Mouse (Mus musculus): ENCODE data around the gene Prpf19.

The Prpf19 gene

GRCm38 (mm10) chr19:10895016-10895528 lies at the start of gene Prpf19:
Prpf19 (plus strand) TSS chr19:10895231.
- peak; percentile 98 for DNase-seq

- DNase-seq: no peak
Observed at GRCm38 (mm10) chr19:10845454-10845853, 49.6 kb upstream of the Prpf19 start.

GRCm38 (mm10) chr19:10846150-10846549 lies 48.9 kb upstream of the Prpf19 start:
- no peak for DNase-seq

- no peak for DNase-seq
Observed at GRCm38 (mm10) chr19:10847311-10848087, 47.5 kb upstream of the Prpf19 start.

DNA sequence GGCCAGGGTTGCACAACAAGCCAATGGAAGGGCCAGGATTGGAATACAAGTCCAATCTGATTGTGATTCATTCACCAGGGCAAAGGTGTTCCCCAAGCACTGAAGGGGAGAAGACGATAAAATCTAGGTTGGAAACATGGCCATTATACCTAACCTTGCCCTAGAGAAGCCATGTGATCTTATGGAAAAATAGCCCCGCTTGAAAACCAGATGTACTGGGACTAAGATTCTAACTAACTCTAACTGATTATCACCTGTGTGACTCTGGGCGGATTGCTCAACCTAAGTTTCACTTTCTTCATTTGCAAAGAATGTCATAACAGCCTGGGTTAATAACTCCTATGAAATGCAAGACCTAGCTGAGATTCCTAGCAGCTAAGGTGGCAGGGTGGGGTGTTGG lies 39.6 kb upstream of the Prpf19 start:
- no peak for DNase-seq

- DNase-seq: no peak
Observed at GRCm38 (mm10) chr19:10856520-10856919, 38.5 kb upstream of the Prpf19 start.

- DNase-seq: no peak
Observed at GRCm38 (mm10) chr19:10860072-10860497, 34.9 kb upstream of the Prpf19 start.

DNA sequence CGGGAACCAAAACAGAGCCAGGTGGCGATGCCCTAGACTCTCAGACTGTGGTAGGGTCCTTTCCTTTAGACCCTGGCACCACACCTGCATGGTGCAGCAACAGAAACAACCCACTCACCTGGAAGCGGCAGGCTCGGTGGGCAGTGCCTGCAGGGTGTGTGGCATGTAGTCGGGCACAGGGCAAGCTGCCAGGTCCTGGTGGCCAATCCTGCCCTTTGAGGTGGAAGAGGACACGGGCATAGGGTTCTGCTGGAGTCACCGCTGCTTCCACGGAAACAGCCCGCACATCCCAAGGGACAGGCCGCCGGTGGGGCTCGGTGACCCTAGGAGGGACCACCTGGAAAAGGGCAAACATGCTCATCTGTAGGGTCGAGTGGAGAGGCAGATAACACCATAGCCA lies 28.7 kb upstream of the Prpf19 start:
- peak; percentile 71 for DNase-seq

DNA sequence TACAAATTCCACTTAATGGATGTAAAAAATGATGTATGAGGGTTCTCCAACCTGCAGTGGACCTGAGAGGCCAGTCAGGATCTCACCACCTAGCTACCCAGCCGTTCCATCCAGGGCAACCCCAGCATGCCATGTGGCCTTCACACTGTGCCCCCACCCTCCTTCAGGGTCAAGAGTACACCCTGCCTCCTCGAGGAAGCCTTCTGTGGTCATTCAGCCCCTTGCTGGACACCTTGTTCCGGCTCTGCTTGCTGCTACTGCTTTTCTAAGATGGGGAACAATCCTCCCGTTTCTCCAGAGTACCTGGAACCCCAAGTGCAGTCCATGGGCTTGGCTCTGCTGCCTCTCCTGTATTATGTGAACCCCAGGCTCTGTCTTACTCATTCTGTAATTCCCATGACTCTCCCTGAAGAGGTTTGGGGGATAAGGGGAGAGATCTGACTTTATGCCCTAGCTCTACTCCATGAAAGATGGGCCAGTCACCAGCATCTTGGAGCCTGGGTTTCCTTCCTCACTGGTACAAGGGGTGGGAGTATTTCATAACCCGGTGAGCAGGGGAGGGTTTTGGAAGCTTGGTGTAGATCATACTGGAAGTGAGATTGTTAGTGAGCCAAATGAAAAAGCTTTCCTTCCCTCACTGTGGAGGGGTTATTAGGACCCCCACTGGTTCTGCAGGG lies 26.9 kb upstream of the Prpf19 start:
- no peak for DNase-seq

GRCm38 (mm10) chr19:10868623-10869141 lies 26.3 kb upstream of the Prpf19 start:
- no peak for DNase-seq

GRCm38 (mm10) chr19:10869241-10869885 lies 25.7 kb upstream of the Prpf19 start:
- peak; percentile 88 for DNase-seq

DNA sequence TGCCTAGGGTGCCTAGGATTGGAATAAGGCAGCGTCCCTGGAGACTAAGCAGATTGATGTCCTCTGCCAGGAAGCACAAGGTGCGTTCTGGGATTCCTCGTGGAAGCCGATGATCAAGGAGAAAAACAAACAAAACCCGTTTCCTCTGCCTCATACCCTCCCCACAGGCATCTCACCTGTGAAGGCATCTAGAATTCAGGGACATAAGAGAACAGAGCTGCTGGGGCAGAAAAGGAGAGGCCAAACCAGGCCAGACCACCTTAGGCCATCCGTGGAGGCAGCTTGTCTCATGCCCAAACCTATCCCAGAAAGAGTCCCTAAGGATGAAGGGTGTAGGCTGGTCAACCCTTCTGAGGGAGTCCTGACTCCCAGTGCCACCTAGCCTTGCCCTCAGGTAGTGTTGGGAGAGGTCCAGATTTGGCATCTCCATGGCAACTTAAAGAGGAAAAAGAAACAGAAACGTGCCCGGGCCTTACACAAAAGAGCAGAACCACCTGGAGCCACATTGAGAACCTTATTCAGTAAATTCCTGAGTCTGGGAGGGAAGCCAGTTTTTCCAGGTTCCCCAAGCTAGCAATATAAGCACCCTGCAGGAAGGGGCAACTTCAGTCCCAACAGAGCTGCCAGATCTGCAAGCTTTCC lies 25.0 kb upstream of the Prpf19 start, which contains the start of gene Tmem132a:
Gene Tmem132a, minus strand, starts transcription at position 55 of the 642 bp plus-strand sequence.
- peak; percentile 66 for DNase-seq

DNA sequence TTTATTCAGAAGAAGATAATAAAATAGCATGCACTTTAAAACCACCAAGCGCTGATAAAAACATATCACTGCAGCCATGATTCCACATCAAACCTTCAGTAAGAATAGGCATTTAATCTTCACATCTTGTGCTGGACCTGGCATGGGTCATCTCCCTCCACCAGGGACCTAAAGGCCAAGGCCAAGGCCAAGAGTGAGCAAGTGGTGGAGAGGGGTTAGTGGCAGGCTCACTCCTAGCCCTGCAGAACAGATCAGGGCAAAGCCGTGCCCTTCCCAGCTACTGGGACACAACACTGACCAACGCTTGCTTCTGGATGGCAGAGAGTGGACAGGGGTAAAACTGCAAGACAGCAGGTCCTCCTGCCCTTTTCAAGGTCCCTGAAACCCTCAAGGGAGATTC lies 24.4 kb upstream of the Prpf19 start:
- DNase-seq: no peak

DNA sequence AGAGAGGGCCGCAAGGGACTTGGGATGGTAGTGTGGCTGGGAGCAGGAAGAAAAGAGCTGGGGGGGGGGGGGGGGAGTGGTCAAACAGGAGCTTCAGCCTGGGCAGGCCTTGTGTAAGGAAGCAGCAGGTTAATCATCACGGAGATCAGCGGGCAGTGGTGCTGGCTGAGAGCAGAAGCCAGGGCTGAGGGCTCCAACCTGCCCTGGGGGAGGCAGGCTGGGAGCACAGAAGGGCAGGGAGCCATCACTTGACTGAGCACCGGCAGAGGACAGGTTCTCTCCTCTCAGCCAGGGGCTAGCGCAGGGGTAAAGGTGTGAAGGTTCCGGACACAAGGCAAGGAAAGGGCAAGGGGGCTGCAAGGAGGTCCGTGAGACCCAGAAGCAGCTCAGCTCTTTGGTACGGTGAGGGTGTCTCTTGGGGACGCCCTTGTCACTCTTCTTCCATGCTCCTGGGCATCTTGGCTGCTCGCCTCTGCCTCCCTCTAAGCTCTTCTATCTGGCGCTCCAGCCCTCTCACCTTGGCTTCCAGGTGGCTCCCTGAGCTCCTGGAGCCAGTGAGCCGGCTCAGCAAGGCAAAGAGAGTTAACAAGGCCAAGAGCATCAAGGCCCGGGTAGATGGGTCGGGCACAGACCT lies 23.6 kb upstream of the Prpf19 start:
- no peak for DNase-seq

- DNase-seq: peak; percentile 73
Observed at GRCm38 (mm10) chr19:10878201-10878837, 16.7 kb upstream of the Prpf19 start.

DNA sequence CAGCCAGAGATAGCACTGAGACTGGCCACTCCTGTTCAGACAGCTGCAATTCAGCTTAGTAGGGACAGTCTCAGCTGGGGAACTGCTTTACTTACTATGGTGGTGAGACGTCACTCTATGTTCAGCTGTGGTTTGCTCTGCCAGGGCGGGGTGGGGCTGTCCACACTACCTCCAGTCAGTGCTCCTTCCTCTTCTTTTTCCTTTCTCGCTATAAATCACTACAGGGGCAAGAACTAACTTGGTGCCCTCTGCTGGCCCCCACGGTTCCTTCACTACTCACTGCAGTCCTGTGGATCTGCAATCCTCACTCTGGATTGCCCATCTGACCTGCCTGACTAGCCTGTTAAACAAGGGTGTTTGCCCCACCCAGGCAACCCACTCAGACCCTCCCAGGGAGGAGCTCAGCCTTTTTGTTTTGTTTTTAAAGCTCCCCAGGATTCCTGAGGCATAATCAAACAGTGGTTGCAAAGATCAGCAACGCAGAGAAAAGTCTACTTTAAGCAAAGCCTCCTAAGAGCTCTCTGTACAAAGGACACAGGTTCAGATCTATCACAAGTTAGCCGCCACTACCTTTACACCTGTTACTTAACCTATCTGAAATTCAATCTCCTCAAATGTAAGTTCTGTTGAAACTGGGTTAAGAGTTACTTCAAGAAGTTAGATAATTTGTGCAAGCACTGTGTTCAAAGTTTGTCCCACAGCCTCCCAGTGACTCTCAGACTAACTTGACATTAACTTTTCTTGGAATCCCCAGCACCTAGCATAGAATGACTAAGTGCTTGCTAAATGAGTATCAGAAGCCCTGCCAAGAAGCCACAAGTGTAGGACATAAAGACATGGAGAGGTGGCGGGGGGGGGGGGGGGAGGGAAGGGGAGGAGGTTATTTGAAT lies 14.7 kb upstream of the Prpf19 start:
- peak; percentile 65 for DNase-seq

DNA sequence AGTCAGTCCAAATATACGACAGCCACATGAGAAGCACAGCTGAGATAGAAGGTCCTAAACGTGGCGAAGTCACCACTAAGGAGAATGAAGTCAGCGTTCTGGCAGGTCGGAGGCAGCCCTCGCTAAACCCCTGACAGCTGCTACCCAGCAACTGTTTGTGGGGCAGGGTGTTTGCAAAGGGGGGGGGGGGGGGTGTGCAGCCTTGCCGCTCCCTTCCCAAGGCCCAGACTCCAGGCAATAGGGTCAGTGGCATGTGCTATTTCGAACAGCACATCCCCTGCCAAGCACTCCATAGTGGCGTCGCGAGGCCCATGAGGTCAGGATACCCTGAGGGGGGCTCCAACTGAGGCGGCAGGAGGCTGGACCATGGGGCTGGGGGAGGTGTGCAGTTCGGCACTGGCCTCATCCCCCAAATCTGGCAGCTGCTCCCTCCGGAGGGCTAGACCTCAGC lies 14.0 kb upstream of the Prpf19 start:
- DNase-seq: no peak

DNA sequence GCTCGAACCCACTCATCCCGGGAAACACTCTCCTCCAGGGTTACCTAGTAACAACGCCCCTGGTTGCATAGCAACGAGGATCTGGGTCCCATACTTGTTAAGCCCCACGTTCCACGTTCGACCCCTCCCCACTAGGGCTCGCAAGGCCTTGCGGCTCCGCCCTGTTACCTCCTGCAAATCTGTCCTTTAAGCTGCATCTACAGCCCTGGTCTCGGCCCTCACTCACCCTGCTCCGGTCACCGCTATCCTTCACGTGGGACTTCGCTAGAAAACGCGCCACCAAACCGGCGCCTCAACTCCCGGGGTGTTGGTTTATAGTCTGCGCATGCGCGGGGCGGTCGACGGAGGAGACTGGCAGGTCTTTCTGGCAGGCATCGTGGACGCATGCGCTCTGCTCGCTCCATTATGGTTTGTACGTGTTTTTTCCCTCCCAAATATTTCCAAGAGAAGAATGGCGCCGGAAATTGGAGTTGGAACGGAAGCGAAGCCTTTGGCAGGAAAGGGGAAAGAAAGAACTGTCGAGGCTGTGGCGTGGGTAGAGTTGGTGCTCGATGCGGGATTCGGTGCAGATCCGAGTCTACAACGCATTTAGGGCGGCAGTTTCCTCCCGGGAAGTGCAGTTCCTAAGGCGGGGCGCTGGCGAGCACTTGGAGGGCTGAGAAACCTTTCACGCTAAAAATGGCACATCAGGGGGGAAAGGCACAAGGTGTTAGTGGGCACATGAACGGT lies 13.4 kb upstream of the Prpf19 start, which contains the start of gene Tmem109:
Gene Tmem109, minus strand, starts transcription at position 576 of the 729 bp plus-strand sequence.
- peak; percentile 93 for DNase-seq

GRCm38 (mm10) chr19:10892201-10892600 lies 2.8 kb upstream of the Prpf19 start:
- no peak for DNase-seq

DNA sequence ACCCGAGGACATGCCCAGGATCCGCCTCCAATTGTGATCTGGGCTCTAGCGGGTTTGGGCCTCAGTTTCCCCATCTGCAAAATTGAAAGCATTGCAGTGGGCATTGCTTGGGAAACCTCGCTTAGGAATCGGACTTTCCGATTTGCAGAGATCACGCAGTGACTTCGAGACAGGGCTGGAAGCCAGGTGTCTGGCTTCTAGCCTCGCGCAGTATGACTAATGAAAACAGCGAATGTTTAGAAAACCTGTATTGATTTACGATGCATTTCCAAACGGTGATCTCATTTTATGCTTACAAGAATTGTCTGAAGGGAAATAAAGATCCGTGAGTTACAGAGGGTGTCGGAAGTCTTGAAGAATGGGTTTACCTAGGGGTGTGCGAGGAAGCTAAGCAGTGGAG lies 677 bp downstream of the Prpf19 start:
- DNase-seq: no peak
